Mouse (Mus musculus): ENCODE measurements around the gene 1700001C19Rik.

- TF ChIP-seq CTCF (IDR thresholded peaks at IDR 0.05; ENCODE audit: control insufficient read depth, insufficient read depth, insufficient read length) (no peak), USF1 (IDR thresholded peaks at IDR 0.05; ENCODE audit: low read depth) (no peak), MAX (IDR thresholded peaks at IDR 0.05) (no peak), FOSL1 (IDR thresholded peaks at IDR 0.05; ENCODE audit: insufficient read depth, low read length, poor library complexity, severe bottlenecking) (no peak), MYOD1 (IDR thresholded peaks at IDR 0.05; ENCODE audit: control insufficient read depth, insufficient read length, low read depth) (no peak)
These were observed 15.7 kb upstream of the 1700001C19Rik start for GRCm38 (mm10) chr17:47452886-47453285.
